25 mouse cellular contexts compared by ENCODE assay signal in genomic region chr5:141560325-141560724, GRCm38 (mm10).
DNase-seq lines count a peak whose midpoint lies in the region; ATAC-seq and TF ChIP-seq lines count a peak whose summit lies in the region.
"Had no signal": no experiment of that assay in that cellular context is flagged by ENCODE, and none has a peak within 500 bp of the region (broad histone marks: within the 10 kb centered on the region; RNA-seq: fewer than 3 reads in every experiment).

No protein-coding gene starts in this region.

- no peak for TF ChIP-seq EP300 in liver, postnatal 0 days (IDR thresholded peaks at IDR 0.05; ENCODE audit: low read depth)

- peaks cover 11% of the 10 kb centered on the region; the same call in 1 of the 2 replicates for H3K4me1 ChIP-seq in embryonic facial prominence, embryonic 14.5 days (ENCODE audit: control insufficient read depth, insufficient read depth, low read length)
- peaks cover 23% of the 10 kb centered on the region for H3K4me1 ChIP-seq in embryonic facial prominence, embryonic 10.5 days
- H3K4me1 ChIP-seq in heart, embryonic 14.5 days (ENCODE audit: control insufficient read depth in 2 of 2, insufficient read depth in 2 of 2, low read length in 2 of 2) = peaks cover 18 to 44% of the 10 kb centered on the region in 2 experiments
- no peaks in the 10 kb centered on the region for H3K4me1 ChIP-seq in liver, postnatal 0 days (ENCODE audit: insufficient read depth)
- H3K4me1 ChIP-seq: liver, embryonic 12.5 days had no signal

- H3K27me3 ChIP-seq in embryonic facial prominence, embryonic 14.5 days (replicated peaks; ENCODE audit: control insufficient read depth, insufficient read depth, low read length) = no peaks in the 10 kb centered on the region
- no peaks in the 10 kb centered on the region for H3K27me3 ChIP-seq in embryonic facial prominence, embryonic 10.5 days (replicated peaks; ENCODE audit: low read depth, poor library complexity, severe bottlenecking)
- H3K27me3 ChIP-seq in heart, embryonic 14.5 days (ENCODE audit: control insufficient read depth, insufficient read depth, low read length) = no peaks in the 10 kb centered on the region
- H3K27me3 ChIP-seq in liver, postnatal 0 days (ENCODE audit: insufficient read depth, low read length) = no peaks in the 10 kb centered on the region
- H3K27me3 ChIP-seq: hindbrain, embryonic 12.5 days; intestine, embryonic 15.5 days; limb, embryonic 13.5 days; liver, embryonic 12.5 days; neural tube, embryonic 15.5 days had no signal

- TF ChIP-seq CTCF in liver, postnatal 0 days (IDR thresholded peaks at IDR 0.05; ENCODE audit: low read depth) = no peak

- no peaks in the 10 kb centered on the region for H3K36me3 ChIP-seq in embryonic facial prominence, embryonic 14.5 days (ENCODE audit: control insufficient read depth, insufficient read depth, low read length)
- no peaks in the 10 kb centered on the region for H3K36me3 ChIP-seq in embryonic facial prominence, embryonic 10.5 days (replicated peaks)
- no peaks in the 10 kb centered on the region for H3K36me3 ChIP-seq in heart, embryonic 14.5 days (ENCODE audit: control insufficient read depth, insufficient read depth, low read length)
- no peaks in the 10 kb centered on the region for H3K36me3 ChIP-seq in liver, postnatal 0 days (replicated peaks; ENCODE audit: insufficient read depth, low read length)
- H3K36me3 ChIP-seq: hindbrain, embryonic 12.5 days; intestine, embryonic 15.5 days; limb, embryonic 13.5 days; liver, embryonic 12.5 days; midbrain, embryonic 10.5 days; midbrain, embryonic 15.5 days; neural tube, embryonic 15.5 days had no signal

- no peak for DNase-seq in embryonic facial prominence, embryonic 14.5 days (ENCODE audit: low spot score)
- no peak for DNase-seq in embryonic facial prominence, embryonic 10.5 days (ENCODE audit: low spot score)
- no peak for DNase-seq in heart, adult 8-10 months (ENCODE audit: low spot score)
- DNase-seq in liver = peak; percentile 16
- DNase-seq in liver, postnatal 0 days = no peak
- DNase-seq: cerebellum, adult 8-10 months; cerebellum, postnatal 25 days; gastrocnemius, postnatal 14 days; lung, adult 2 months; lung, postnatal 14 days; right cerebral cortex, adult 18-20 months; spleen, adult 18-20 months; thymus, adult 2 months; thymus, postnatal 36 days had no signal

- ATAC-seq in embryonic facial prominence, embryonic 14.5 days (ENCODE audit: low read depth) = no peak
- no peak for ATAC-seq in heart, embryonic 14.5 days (ENCODE audit: insufficient number of reproducible peaks, insufficient read depth, low FRiP score, low read depth)
- no peak for ATAC-seq in liver, postnatal 0 days
- ATAC-seq in megakaryocyte, adult 5-6 weeks (ENCODE audit: poor library complexity, severe bottlenecking) = no peak
- ATAC-seq: forebrain, embryonic 14.5 days; hindbrain, postnatal 0 days; intestine, embryonic 15.5 days; liver, embryonic 12.5 days; midbrain, embryonic 15.5 days had no signal

- H3K4me3 ChIP-seq in embryonic facial prominence, embryonic 14.5 days (ENCODE audit: low read depth, low read length) = no peak overlapping the region
- no peak overlapping the region for H3K4me3 ChIP-seq in embryonic facial prominence, embryonic 10.5 days
- no peak overlapping the region for H3K4me3 ChIP-seq in heart, embryonic 14.5 days (ENCODE audit: control insufficient read depth in 1 of 2, insufficient read depth in 1 of 2, low read depth in 1 of 2, low read length in 2 of 2)
- H3K4me3 ChIP-seq in liver, postnatal 0 days (ENCODE audit: low read depth, low read length) = no peak overlapping the region
- H3K4me3 ChIP-seq: hindbrain, embryonic 12.5 days; intestine, embryonic 15.5 days; limb, embryonic 13.5 days; liver, embryonic 12.5 days; midbrain, embryonic 10.5 days; midbrain, embryonic 15.5 days; neural tube, embryonic 15.5 days had no signal

- no peaks in the 10 kb centered on the region for H3K9me3 ChIP-seq in embryonic facial prominence, embryonic 14.5 days (ENCODE audit: control insufficient read depth, low read length)
- H3K9me3 ChIP-seq in embryonic facial prominence, embryonic 10.5 days = no peaks in the 10 kb centered on the region
- H3K9me3 ChIP-seq in heart, embryonic 14.5 days (ENCODE audit: control insufficient read depth, low read length) = 0 out of 2 replicates have a peak, but pooled peaks cover 2% of the 10 kb centered on the region
- peaks cover 3% of the 10 kb centered on the region; the same call in 1 of the 2 replicates for H3K9me3 ChIP-seq in liver, postnatal 0 days (ENCODE audit: low read length)
- H3K9me3 ChIP-seq: hindbrain, embryonic 12.5 days; intestine, embryonic 15.5 days; limb, embryonic 13.5 days; midbrain, embryonic 10.5 days; midbrain, embryonic 15.5 days; neural tube, embryonic 15.5 days had no signal

- 58% methylated on average over 5 of the region's 5 CpGs for WGBS in embryonic facial prominence, embryonic 14.5 days
- WGBS in embryonic facial prominence, embryonic 10.5 days = 75% methylated on average over 5 of the region's 5 CpGs
- 24% methylated on average over 5 of the region's 5 CpGs for WGBS in heart, embryonic 14.5 days
- WGBS in liver, postnatal 0 days (ENCODE audit: insufficient replicate concordance) = 69% methylated on average over 5 of the region's 5 CpGs

- H3K27ac ChIP-seq in embryonic facial prominence, embryonic 14.5 days (replicated peaks; ENCODE audit: low read depth, low read length) = 0 out of 2 replicates have a peak overlapping the region, but pooled peaks have one; percentile 10
- no peak overlapping the region for H3K27ac ChIP-seq in embryonic facial prominence, embryonic 10.5 days (replicated peaks)
- H3K27ac ChIP-seq in heart, embryonic 14.5 days (replicated peaks in 1 of 2; ENCODE audit: control insufficient read depth in 1 of 2, insufficient read depth in 1 of 2, low read depth in 2 of 2, low read length in 2 of 2) = peak overlapping the region; percentile 41 to 50; a peak in 3 of 4 replicates
- no peak overlapping the region for H3K27ac ChIP-seq in liver, postnatal 0 days (ENCODE audit: low read depth)
- H3K27ac ChIP-seq: hindbrain, embryonic 12.5 days; hindbrain, postnatal 0 days; intestine, embryonic 15.5 days; limb, embryonic 13.5 days; liver, embryonic 12.5 days; midbrain, embryonic 10.5 days; midbrain, embryonic 15.5 days; neural tube, embryonic 15.5 days had no signal

- H3K9ac ChIP-seq in embryonic facial prominence, embryonic 14.5 days (ENCODE audit: low read depth, low read length) = no peak overlapping the region
- H3K9ac ChIP-seq in heart, embryonic 14.5 days (ENCODE audit: low read length) = no peak overlapping the region
- no peak overlapping the region for H3K9ac ChIP-seq in liver, postnatal 0 days (replicated peaks)
- H3K9ac ChIP-seq: hindbrain, embryonic 12.5 days; intestine, embryonic 15.5 days; limb, embryonic 13.5 days; liver, embryonic 12.5 days; midbrain, embryonic 15.5 days; neural tube, embryonic 15.5 days had no signal

- H3K4me2 ChIP-seq in embryonic facial prominence, embryonic 14.5 days (ENCODE audit: low read depth, low read length) = no peak overlapping the region
- no peak overlapping the region for H3K4me2 ChIP-seq in heart, embryonic 14.5 days (ENCODE audit: low read length)
- H3K4me2 ChIP-seq in liver, postnatal 0 days (ENCODE audit: low read depth, low read length) = no peak overlapping the region
- H3K4me2 ChIP-seq: hindbrain, embryonic 12.5 days; intestine, embryonic 15.5 days; limb, embryonic 13.5 days; liver, embryonic 12.5 days; midbrain, embryonic 15.5 days; neural tube, embryonic 15.5 days had no signal

Comparison
In these comparisons a context has a peak if more than half of its experiments do, and no peak if none do; other contexts are left out.
1. H3K27ac ChIP-seq: peak in embryonic facial prominence, embryonic 14.5 days (single experiment) and heart, embryonic 14.5 days (2 of 2); none in embryonic facial prominence, embryonic 10.5 days (single experiment) and liver, postnatal 0 days (single experiment).